Mouse (Mus musculus): ENCODE results near the gene B9d2. TPM values are rescaled to one million over a fixed set of nuclear protein-coding genes. Genes with fewer than 3 reads are reported as not detected.

B9d2 gene
- polyA plus RNA-seq, 2 experiments, result 18.8 to 21.9 TPM

DNA sequence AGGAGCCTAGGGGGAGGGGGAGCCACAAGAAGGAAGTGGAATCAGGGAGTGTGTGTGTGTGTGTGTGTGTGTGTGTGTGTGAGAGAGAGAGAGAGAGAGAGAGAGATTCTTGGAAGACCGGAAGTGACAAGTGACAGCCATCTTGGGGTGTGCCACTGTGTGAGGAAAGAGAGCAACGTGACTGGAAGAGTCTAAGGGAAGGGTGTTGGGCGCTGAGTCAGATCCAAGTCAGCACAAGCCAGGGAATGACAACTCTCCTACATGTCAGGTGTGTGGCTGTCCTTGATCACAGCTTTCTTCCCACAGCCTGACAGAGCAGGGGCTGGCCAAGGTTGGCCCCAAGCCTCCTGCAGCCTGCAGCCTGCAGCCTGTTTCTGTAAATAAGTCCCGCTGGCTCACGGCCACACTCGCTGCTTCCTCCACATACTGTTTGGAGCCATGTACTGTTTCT, 25.2 kb downstream of the B9d2 start:
- TF ChIP-seq CTCF (IDR thresholded peaks at IDR 0.05; ENCODE audit: low read depth) (no peak), EP300 (IDR thresholded peaks at IDR 0.05; ENCODE audit: low read depth) (no peak)
- no peaks in the 10 kb centered on the region for H3K27me3 ChIP-seq (ENCODE audit: control insufficient read depth, insufficient read depth, low read length)
- peaks cover 2% of the 10 kb centered on the region for H3K9me3 ChIP-seq (ENCODE audit: control insufficient read depth, low read length)
- H3K4me1 ChIP-seq (replicated peaks; ENCODE audit: control insufficient read depth in 2 of 2, insufficient read depth in 2 of 2, low read length in 1 of 2), result peaks cover 2 to 32% of the 10 kb centered on the region in 2 experiments
- H3K4me2 ChIP-seq (ENCODE audit: low read depth), result no peak overlapping the region
- H3K4me3 ChIP-seq (ENCODE audit: insufficient read depth in 1 of 2, low read depth in 2 of 2, low read length in 2 of 2), result no peak overlapping the region
- H3K36me3 ChIP-seq (replicated peaks; ENCODE audit: control insufficient read depth, insufficient read depth, low read depth), result peaks cover 12% of the 10 kb centered on the region; the same call in 1 of the 2 replicates
- ATAC-seq (ENCODE audit: insufficient read depth), result no peak
- H3K27ac ChIP-seq, result no peak overlapping the region
- 69% methylated on average over 6 of the region's 6 CpGs for WGBS (ENCODE audit: insufficient replicate concordance)
- no peak overlapping the region for H3K9ac ChIP-seq (replicated peaks)
- DNase-seq (ENCODE audit: low read depth in 3 of 3, low spot score in 3 of 3), result no peak

DNA sequence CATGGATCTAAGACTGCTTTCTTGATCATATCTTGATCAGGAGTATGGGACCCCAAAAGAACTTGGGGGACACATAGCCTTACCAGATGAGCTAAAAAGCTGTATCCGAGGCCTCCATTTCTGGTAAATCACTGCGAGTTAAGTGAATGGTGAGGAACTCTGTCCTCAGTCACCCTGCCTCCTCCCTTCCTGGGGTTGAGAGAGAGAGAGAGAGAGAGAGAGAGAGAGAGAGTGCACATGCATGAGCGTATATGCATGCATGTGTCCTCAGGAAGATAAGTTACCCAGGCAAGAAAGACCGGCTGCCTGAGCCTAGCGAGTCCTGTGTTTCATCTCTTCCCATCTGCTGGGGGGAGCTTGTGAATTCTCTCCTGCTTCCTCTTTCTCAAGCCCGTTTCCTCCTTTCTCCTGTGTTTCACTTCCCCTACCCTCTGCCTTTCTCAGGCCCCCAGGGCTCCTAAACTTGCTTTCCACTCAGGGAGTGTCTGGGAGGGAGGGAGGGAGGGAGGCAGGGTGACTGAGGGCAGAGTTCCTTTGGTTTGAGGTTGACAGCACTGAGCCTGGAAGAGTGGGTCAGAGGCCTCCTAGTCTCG, 26.1 kb downstream of the B9d2 start:
- Histone ChIP-seq H3K4me3 (ENCODE audit: insufficient read depth in 1 of 2, low read depth in 2 of 2, low read length in 2 of 2) (no peak overlapping the region), H3K27ac (no peak overlapping the region), H3K9me3 (ENCODE audit: control insufficient read depth, low read length) (peaks cover 2% of the 10 kb centered on the region), H3K4me1 (replicated peaks; ENCODE audit: control insufficient read depth in 2 of 2, insufficient read depth in 2 of 2, low read length in 1 of 2) (peaks cover 2 to 38% of the 10 kb centered on the region in 2 experiments), H3K4me2 (ENCODE audit: low read depth) (no peak overlapping the region), H3K9ac (replicated peaks) (no peak overlapping the region), H3K36me3 (replicated peaks; ENCODE audit: control insufficient read depth, insufficient read depth, low read depth) (peaks cover 11% of the 10 kb centered on the region; the same call in 1 of the 2 replicates), H3K27me3 (ENCODE audit: control insufficient read depth, insufficient read depth, low read length) (no peaks in the 10 kb centered on the region)
- 48% methylated on average over 7 of the region's 7 CpGs for WGBS (ENCODE audit: insufficient replicate concordance)
- DNase-seq (ENCODE audit: low read depth in 3 of 3, low spot score in 3 of 3) (no peak), ATAC-seq (ENCODE audit: insufficient read depth) (no peak)
- no peak for TF ChIP-seq CTCF (IDR thresholded peaks at IDR 0.05; ENCODE audit: low read depth)
- no peak for TF ChIP-seq EP300 (IDR thresholded peaks at IDR 0.05; ENCODE audit: low read depth)

DNA sequence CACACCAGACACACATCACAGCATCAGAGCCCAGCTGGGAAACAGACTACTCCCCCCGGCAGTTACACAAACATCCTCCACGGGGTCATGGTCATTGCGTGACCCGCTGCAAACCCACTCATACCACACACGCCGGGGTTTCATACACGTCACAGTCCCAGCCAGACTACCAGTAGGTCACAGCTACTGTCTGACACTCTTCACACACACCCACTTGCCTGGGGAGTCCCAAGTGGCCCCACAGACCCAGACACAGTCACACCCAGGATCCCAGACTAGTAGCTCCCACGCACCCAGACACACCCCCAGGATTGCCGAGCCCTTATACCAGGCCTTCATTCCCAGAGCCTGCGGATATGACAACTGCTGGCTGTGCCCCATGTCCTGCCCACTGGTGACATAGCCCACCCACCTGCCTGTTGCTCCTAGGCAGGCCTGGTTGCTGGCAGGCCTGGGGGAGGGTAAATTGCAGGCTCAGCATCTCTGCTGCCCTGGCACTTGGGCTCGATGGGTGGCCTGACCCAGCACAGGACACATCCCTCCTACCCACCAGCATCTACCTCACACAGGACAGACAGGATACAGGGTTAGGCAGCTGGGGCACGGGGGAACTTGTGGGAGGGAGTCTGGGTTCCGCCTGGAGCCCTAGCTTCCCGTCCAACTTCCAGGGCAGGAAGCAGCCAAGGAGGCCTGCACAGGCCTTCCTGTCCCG, 27.2 kb downstream of the B9d2 start:
- H3K4me3 ChIP-seq (ENCODE audit: insufficient read depth in 1 of 2, low read depth in 2 of 2, low read length in 2 of 2), result no peak overlapping the region
- no peak for TF ChIP-seq CTCF (IDR thresholded peaks at IDR 0.05; ENCODE audit: low read depth)
- no peak for TF ChIP-seq EP300 (IDR thresholded peaks at IDR 0.05; ENCODE audit: low read depth)
- peak; percentile 29 for ATAC-seq (ENCODE audit: insufficient read depth)
- H3K4me1 ChIP-seq (replicated peaks; ENCODE audit: control insufficient read depth in 2 of 2, insufficient read depth in 2 of 2, low read length in 1 of 2), result peaks cover 2 to 38% of the 10 kb centered on the region in 2 experiments
- H3K9ac ChIP-seq (replicated peaks), result no peak overlapping the region
- H3K27me3 ChIP-seq (ENCODE audit: control insufficient read depth, insufficient read depth, low read length), result no peaks in the 10 kb centered on the region
- no peak overlapping the region for H3K4me2 ChIP-seq (ENCODE audit: low read depth)
- no peak for DNase-seq (ENCODE audit: low read depth in 3 of 3, low spot score in 3 of 3)
- WGBS (ENCODE audit: insufficient replicate concordance), result 57% methylated on average over 15 of the region's 15 CpGs
- no peaks in the 10 kb centered on the region for H3K9me3 ChIP-seq (ENCODE audit: control insufficient read depth, low read length)
- H3K27ac ChIP-seq, result no peak overlapping the region
- H3K36me3 ChIP-seq (replicated peaks; ENCODE audit: control insufficient read depth, insufficient read depth, low read depth), result peaks cover 8% of the 10 kb centered on the region; the same call in 1 of the 2 replicates

DNA sequence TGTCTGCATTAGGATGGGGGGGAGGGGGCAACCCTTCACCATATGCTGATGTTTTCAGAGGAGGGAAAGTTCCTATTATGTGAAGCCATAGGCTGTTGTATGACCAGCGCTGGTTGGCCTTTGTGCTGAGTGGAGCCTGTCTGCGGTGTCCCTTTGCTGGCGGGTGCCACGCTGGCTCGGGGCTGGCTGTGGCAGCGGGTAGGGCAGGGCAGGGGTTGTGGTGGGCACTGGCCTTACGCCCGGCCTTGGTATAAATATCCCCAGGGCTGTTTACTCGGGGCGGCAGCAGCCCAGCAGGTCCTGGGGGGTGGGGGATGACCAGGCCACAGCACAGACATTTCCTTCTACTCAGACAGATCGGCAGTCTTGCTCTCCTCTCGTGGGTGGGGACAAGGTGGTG, 29.4 kb downstream of the B9d2 start:
- no peak for TF ChIP-seq CTCF (IDR thresholded peaks at IDR 0.05; ENCODE audit: low read depth)
- no peak for TF ChIP-seq EP300 (IDR thresholded peaks at IDR 0.05; ENCODE audit: low read depth)
- WGBS (ENCODE audit: insufficient replicate concordance), result 58% methylated on average over 12 of the region's 12 CpGs
- H3K4me3 ChIP-seq (ENCODE audit: insufficient read depth in 1 of 2, low read depth in 2 of 2, low read length in 2 of 2), result no peak overlapping the region
- peaks cover 0 to 29% of the 10 kb centered on the region in 2 experiments; a peak in 3 of 4 replicates for H3K4me1 ChIP-seq (replicated peaks; ENCODE audit: control insufficient read depth in 2 of 2, insufficient read depth in 2 of 2, low read length in 1 of 2)
- H3K27ac ChIP-seq, result no peak overlapping the region
- H3K9me3 ChIP-seq (ENCODE audit: control insufficient read depth, low read length), result no peaks in the 10 kb centered on the region
- H3K4me2 ChIP-seq (ENCODE audit: low read depth), result no peak overlapping the region
- H3K36me3 ChIP-seq (replicated peaks; ENCODE audit: control insufficient read depth, insufficient read depth, low read depth), result peaks cover 29% of the 10 kb centered on the region
- no peak overlapping the region for H3K9ac ChIP-seq (replicated peaks)
- no peak for DNase-seq (ENCODE audit: low read depth in 3 of 3, low spot score in 3 of 3)
- ATAC-seq (ENCODE audit: insufficient read depth), result no peak
- no peaks in the 10 kb centered on the region for H3K27me3 ChIP-seq (ENCODE audit: control insufficient read depth, insufficient read depth, low read length)

DNA sequence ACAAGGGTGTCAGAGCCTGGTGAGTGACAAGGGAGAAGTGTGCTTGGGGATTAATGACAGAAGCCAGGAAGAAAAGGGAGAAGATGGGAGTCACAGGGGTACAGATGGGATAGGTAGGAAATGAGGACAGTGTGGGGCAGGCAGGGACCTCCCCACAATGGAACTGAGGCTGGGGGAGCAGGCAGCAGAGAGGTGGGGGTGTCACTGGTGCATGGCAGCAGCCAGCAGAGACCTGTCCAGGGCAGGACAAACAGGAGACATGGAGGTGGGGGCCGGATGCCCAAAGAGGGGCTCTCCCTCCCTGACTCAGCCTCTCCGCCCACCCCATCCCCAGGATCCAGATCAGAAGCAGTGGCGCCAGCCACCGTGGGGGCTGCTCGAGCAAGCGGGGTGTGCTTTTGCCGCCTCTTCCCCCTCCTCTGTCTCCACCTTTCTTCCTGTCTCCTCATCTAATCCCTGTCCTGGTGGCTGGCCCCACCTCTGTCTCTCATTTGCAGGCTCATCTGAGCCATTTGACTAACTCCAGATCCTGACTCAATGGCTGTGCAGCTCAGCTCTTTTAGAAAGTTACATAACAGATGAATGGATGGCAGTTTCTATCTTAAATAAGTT, 30.0 kb downstream of the B9d2 start:
- no peaks in the 10 kb centered on the region for H3K27me3 ChIP-seq (ENCODE audit: control insufficient read depth, insufficient read depth, low read length)
- no peak overlapping the region for H3K27ac ChIP-seq
- H3K4me3 ChIP-seq (ENCODE audit: insufficient read depth in 1 of 2, low read depth in 2 of 2, low read length in 2 of 2), result no peak overlapping the region
- TF ChIP-seq EP300 (IDR thresholded peaks at IDR 0.05; ENCODE audit: low read depth) (no peak), CTCF (IDR thresholded peaks at IDR 0.05; ENCODE audit: low read depth) (no peak)
- DNase-seq (ENCODE audit: low read depth in 3 of 3, low spot score in 3 of 3), result no peak
- H3K9ac ChIP-seq (replicated peaks), result no peak overlapping the region
- peaks cover 0 to 27% of the 10 kb centered on the region in 2 experiments; a peak in 3 of 4 replicates for H3K4me1 ChIP-seq (replicated peaks; ENCODE audit: control insufficient read depth in 2 of 2, insufficient read depth in 2 of 2, low read length in 1 of 2)
- H3K4me2 ChIP-seq (ENCODE audit: low read depth), result no peak overlapping the region
- WGBS (ENCODE audit: insufficient replicate concordance), result 42% methylated on average over 7 of the region's 7 CpGs
- H3K36me3 ChIP-seq (replicated peaks; ENCODE audit: control insufficient read depth, insufficient read depth, low read depth), result peaks cover 36% of the 10 kb centered on the region
- H3K9me3 ChIP-seq (ENCODE audit: control insufficient read depth, low read length), result no peaks in the 10 kb centered on the region
- ATAC-seq (ENCODE audit: insufficient read depth), result no peak

Data from liver, embryonic 14.5 days (tissue).